Mouse (Mus musculus) cerebellum, postnatal 25 days (tissue): ENCODE results near the gene Gm49403.
"Not testable (repeated sequence)": the region's sequence is repeated elsewhere in the genome, so short reads cannot be mapped to it uniquely, and the experiment has no call there.

Source experiments
- DNase-seq, 2 experiments: peaks; one replicate each; pipeline ENCODE4 v3.0.0; 2021; ENCODE audit warnings: mixed read lengths in 2 of 2

Gene Gm49403

DNA sequence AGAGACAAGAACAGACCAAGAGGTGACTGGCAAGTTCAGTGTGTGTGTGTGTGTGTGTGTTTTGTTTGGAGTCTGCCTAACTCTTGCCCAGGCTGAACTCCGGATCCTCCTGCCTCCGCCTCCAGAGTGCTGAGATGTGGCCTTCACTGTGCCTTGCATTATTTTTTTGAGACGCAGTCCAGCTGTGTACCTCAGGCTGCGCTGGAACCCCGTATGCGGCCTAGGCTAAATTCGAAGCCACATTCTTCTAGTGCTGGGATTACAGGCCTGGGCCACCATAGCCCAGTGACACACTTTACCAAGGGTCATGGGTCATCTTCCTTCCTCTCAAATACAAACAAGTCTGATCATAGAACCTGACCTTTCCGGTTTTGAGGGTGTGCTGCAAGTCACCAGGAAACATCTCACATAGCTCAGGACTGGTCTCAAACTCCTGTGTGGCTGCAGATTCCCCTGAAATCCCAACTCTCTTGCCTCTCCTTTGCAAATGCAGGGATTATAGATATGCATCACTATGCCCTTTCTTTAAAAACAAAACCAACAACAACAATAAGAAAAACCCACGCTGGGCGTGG is 11.4 kb upstream of the Gm49403 start:
- no peak for DNase-seq

DNA sequence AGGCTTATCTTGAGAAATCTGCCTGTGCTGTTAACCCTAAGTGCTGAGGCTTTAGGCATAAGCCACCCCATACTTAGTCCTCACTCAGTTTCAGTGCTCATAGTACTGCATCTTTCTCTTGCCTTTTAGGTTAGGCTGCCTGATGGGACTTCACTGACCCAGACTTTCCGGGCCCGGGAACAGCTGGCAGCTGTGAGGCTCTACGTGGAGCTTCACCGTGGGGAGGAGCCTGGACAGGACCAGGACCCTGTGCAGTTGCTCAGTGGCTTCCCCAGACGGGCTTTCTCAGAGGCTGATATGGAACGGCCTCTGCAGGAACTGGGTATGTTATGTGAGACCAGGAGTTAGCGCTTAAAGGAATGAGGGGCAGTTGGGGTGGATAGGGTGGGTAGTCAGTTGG is 8.7 kb upstream of the Gm49403 start:
- no peak for DNase-seq

DNA sequence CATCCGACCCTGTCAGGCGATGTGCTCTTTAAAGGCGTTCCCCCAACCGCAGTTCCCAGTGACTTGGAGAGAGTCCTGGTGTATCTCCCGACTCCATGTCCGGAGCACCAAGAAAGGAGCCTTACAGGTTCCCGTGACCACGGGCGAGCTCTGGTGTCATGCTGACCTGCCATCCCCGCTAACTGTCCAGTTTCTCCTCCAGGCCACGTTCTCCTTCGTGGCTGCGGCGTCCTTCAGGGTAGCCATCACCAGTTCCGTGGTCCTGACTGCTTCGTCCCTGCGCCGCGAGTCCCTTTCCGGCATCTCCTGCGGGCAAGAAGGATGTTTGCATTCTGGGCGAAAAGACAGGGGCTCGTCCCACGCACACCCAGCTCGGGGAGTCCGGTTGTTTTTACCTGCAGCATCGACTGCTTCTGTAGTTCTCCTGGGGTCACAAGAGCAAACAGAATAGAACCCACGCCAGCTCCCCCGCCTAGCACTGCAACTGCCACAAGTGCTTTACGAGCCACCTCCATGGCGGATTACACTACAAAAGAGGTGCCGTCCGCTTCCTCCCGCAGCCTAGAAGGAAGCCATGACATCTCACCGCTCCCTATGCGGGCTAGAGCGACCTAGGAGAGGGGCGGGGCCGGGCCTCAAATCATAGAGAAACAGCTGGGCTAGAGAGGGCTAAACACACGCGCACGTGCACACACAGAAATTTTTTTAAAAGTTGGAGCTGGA is 3.3 kb upstream of the Gm49403 start, which contains the start of gene Uqcc3:
TSS of gene Uqcc3 (minus strand) at position 613 of the 723 bp plus-strand sequence.
- peak; percentile 89 to 92 for DNase-seq

DNA sequence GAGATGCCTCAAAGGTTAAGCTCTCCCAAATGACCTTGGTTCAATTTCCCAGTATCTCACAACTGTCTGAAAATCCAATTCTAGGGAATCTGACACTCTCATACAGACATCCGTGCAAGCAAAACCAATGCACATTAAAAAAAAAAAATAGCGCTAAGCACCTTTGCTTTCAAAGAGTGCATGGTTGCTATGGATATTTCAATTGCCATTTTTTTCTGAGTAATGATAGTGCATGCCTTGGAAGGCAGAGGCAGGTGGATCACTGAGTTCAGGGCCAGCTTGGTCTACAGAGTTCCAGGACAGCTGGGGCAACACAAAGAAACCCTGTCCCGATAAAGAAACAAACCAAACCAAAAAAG is 2.7 kb upstream of the Gm49403 start:
- DNase-seq: no peak

DNA sequence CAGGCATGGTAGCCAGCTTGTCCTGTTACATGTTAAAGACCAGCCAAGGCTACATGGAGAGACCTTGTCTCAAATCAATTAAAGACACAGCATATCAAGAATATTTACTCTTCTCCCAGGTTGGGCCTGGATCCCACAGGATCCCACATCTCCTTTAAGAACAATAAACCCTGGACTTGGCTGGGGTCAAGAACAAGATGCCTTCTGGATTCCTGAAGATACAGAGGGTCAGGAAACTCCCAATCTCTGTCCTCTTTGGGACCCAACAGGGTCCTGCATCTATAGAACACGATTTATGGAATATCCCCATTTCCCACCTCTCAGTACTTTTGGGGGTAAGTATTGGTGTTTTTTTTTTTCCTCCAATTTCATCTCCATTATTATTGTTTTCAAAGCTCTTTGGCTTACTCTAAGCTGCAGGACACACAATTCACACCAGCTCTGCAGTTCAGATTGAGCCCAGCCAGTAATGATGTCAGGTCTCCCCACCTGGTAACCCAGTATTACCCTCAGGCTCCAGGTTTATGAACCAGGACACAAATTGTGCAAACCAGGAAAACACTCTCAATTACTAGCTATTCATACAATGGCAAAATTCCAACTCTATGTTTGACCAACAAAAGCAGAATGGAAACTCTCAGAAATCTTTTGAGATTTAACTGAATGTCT is 3.3 kb downstream of the Gm49403 start:
- no peak for DNase-seq

DNA sequence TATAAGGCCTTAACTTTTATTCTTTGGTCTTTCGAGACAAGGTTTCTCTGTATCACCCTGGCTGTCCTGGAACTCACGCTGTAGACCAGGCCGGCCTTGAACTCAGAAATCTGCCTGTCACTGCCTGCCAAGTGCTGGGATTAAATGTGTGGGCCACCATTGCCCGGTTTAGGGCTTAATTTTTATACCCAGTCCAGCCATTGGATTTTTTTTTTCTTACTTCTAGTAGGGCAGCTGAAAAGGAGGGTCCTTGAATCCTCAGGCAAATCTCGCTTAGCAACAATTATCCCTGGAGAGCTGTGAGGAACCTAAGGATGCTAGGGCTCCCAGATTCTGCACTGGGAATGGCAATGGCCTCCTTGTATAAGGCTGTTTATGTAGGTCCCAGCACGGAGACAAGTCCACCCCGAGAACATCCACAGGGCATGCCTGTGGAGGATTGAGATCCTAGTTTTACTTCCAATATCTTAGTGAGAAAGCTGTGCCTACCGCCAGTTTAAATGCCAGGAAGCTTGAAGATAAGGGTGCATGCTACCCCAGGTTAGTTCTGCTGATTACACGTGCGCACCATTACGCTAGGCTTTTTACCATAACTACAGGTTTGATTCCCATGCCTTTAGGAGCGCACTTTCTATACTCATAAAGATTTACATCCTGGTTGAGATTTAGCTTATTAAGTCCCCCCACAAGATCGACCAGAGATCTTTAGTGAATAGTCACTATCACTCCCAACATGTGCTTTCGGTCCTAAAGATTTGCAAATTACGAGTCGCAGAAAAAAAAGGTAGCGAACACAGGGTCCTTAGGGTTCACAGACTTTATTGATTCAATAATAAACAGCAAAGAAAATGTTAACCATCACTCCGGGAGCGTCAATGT is 4.1 kb downstream of the Gm49403 start:
- DNase-seq: no peak

DNA sequence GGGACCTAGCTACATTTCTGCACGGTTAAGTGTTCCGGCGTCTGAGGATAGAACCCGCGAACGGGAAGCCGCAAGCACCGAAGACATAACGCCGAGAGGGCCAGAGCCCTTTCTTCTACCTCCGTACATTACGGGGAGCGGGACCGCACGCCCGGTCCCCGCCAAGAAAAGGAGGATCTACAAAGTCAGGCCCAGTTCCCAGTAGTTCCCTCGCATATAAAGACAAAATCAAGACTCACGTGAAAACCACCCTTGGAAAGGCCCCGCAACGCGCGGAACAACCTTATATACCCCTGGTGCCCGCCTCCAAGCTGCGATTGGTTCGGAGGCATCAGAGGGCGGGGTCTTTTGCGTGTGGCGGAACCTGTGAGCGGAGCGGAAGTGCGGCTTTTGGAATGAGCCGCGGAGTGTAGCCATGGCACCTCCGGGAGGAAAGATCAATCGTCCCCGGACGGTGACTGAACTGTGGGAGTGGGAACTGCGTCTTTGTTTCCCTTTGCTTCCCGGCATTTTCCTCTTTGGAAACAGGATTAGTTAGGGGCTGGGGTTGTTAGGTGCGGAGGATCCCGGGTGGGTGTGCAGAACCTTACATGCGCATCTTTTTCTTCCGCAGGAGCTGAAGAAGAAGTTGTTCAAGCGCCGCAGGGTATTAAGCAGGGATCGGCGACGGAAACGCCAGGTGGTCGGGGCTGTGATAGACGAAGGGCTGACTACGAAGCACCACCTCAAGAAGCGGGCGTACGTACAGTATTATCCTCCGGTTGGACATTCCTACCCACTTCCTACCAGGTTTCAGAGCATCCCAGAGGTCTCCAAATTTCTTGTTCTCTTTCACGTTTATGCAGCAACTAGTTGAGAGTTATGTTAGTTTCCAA is 5.0 kb downstream of the Gm49403 start, which contains the start of the genes 1810009A15Rik and Gm49416:
TSS of gene 1810009A15Rik (plus strand) at position 343 of the 875 bp plus-strand sequence.
TSS of gene Gm49416 (plus strand) at position 416 of the 875 bp plus-strand sequence.
- DNase-seq: peak; percentile 93 to 97

DNA sequence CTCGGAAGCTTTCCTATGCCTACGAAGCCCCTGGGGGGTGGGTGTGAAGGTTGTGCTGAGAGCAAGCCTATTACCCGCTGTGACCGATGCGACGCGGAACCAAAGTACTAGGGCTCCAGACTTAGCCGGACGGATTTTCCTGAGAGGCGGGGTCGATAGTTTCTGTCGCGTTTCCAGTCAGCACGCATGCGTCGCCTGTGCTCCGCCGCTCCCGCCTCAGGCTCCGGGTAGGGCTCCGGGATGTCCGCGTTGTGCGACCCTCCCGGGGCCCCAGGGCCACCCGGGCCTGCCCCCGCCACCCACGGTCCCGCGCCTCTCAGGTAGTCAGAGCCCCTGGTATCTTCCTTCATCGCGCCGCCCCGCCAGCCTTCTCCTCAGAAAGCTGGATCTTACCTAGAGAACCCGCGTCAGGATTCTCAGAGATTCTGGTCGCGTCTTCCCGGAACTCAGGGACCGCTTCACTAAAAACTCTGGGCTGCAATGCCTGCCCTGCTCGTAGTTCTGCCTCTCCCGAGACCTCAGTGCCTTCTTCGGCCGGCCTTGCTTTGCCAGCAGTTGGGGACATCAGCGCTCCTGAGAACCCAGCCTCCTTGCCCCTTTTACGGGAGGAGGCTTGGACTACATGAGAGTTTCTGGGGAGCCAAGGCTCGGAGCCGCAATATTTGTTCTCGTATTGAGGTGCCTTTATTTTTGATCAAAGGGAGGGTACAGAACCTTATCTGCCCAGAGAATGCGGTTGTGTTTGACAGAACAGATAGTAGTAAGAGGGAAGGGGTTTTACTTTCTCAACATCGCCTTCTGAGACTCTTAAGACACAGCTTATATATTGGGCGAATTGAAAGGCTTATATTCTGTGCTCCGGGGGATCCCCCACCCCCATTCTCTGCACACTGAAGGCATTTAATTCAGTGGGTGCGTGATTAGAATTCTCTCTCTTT is 9.4 kb downstream of the Gm49403 start, which contains the start of gene Ints5:
TSS of gene Ints5 (plus strand) at position 177 of the 938 bp plus-strand sequence.
- peak; percentile 90 to 91 for DNase-seq

DNA sequence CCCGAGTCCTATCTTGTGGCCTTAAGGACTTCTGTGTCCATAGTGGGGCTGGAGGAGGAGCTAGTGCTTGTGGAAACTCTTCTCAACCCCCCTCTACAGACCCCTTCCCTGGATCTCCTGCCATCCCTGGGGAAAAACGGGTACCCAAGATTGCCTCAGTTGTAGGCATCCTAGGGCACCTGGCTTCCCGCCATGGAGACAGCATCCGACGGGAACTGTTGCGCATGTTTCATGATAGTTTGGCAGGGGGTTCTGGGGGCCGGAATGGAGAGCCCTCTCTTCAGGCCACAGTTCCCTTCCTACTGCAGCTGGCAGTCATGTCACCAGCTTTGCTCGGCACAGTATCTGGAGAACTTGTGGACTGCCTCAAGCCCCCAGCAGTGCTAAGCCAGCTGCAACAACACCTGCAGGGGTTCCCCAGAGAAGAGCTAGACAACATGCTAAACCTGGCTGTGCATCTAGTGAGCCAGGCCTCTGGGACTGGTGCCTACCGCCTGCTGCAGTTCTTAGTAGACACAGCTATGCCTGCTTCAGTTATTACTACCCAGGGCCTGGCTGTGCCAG is 11.7 kb downstream of the Gm49403 start:
- DNase-seq: peak in 1 of 2 experiments; percentile 39

DNA sequence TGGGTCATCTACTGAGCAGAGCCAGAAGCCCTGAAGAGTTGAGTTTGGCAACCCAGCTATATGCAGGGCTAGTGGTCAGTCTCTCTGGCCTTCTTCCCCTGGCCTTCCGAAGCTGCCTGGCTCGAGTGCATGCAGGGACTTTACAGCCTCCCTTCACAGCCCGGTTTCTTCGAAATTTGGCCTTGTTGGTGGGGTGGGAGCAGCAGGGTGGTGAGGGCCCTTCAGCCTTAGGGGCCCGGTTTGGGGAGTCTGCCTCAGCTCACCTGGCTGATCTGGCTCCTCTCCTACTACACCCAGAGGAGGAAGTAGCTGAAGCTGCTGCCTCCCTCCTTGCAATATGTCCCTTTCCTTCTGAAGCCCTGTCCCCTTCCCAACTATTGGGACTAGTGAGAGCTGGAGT is 12.5 kb downstream of the Gm49403 start:
- not testable (repeated sequence) for DNase-seq

DNA sequence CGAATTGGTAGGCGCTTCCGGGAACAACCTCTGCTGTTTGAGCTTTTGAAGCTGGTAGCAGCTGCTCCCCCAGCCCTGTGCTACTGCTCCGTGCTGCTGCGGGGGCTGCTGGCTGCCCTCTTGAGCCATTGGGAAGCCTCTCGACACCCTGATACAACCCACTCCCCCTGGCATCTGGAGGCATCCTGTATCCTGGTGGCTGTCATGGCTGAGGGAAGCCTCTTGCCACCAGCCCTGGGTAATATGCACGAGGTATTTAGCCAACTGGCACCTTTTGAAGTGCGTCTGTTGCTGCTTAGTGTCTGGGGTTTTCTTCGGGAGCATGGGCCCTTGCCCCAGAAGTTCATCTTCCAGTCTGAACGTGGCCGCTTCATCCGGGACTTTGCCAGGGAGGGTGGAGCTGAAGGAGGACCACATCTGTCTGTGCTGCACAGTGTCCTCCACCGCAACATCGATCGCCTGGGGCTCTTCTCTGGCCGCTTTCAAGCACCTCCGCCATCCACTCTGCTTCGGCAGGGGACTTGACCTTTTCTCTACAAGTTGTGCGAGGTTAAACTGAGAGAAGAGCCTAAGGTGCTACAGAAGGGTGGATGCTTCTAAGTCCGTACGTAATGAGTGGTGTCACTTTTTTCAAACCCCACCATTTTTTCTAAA is 13.6 kb downstream of the Gm49403 start:
- DNase-seq: peak; percentile 50 to 58

DNA sequence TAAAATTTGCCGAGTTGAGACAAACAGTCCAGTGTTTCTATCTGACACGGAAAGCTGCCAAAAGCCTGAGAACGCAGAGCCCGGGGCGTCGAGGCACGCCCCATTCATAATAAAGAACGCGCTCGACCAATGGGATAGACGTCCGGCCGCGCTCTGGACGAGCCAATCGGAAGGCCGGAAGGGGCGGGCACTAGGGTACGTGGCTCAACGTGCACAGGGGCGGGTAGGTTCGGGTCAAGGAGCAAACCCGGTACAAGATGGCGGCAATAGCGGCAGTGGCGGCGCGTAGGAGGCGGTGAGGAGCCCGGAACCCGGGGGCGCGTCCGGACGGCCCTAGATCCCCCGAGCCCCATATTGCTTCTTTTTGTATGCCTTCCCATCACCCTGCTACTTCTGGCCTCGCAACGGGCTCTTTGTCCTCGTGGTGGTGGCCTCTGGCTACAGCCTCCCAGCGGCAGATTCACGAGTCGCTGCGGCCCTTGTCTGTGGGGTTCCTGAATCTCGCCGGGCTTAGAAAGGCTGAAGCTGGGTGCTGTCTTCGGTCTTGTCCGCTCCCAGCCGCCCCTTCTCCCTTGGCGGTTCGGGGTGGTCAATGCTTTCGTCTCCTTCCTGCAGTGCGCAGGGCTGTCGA is 14.2 kb downstream of the Gm49403 start, which contains the start of gene Ganab:
TSS of gene Ganab (plus strand) at position 207 of the 631 bp plus-strand sequence.
- DNase-seq: peak; percentile 94 to 97

DNA sequence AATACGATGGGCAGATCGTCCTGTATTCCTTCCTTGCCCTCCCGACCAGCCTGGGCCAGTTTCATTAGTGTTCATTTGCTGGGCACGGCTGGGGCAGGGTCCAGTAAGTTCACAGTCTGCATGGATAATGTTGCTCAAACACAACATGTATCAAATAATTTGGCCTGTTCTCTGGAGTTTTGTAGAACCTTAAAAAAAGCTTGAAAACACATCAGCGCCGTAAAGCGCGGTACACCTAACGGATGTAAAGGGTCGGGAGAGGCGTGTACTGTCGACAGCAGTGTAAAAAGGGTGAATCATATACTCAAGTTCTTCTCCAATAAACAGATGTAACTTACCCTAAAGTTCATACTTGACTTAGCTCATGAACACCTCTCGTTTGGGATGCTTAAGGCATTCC is 14.8 kb downstream of the Gm49403 start:
- DNase-seq: no peak

DNA sequence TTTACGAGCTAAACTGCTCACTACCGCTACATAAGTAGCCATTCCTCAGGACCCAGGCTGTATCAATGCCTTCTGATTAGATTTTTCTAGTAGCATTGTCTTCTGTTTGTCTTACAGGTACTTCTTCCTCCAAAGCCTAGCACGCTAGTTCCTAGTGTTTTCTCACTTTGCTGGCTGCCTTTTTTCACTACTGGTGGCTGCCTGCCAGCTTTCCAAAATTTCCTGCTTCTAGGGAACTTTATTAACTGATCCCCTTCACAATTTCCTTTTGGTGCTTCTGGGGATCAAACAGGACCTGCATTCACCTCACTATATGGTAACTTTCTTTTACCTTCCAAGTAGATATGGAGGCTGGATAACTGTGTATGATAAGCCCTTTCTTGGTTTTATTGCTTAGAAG is 15.3 kb downstream of the Gm49403 start:
- DNase-seq: no peak

DNA sequence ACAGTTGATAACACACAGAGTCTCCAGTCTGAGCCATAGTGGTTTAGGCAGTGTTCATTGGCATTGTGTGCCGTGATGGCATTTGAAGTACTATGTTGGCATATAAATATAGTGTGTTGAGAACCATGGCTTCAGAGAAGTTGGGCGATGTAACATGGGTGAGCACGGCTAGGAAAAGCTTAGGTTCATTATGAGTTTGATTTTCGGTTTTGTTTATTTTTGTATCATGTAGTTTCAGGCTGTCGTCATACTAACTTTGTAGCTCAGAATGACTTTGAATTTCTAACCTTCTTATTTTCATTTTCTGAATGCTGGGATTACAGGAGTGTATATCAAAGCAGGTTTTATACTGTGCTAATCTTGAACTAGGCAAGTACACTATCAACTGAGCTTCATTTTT is 19.7 kb downstream of the Gm49403 start:
- DNase-seq: no peak

DNA sequence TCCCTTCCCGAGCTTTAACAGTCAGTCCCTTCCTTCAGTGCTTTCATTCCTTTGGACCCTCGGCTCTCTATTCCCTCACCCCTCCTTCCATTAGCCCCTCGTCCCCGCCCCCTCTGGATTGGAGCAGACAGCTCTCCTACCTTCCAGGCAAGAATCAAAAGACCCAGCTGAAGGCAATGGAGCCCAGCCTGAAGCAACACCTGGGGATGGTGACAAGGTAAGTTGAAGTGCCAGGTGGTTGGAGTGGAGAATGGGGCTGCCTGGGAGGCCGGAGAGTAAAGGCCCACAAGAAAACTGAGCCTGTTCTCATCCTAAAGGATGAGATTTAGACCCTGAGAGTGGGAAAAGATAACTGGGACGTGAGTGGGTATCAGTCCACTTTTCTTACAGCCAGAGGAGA is 24.8 kb downstream of the Gm49403 start:
- no peak for DNase-seq

DNA sequence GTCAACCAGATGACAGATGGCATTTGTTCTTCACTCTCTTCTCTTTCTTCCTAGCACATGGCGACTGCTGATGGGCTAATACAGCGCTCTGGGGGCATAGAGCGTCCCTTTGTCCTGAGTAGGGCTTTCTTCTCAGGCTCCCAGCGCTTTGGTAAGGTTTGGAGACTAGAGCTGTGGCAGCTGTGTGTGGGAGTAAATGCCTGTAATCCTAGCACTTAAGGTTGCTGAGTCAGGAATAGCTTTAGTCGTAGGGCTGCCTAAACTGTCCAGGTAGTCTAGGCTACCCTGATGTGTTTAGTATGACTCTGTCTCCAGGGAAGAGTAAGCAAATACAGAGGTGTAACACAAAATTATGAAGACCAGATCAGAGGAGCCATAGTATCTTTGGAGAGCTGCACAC is 28.1 kb downstream of the Gm49403 start:
- no peak for DNase-seq

DNA sequence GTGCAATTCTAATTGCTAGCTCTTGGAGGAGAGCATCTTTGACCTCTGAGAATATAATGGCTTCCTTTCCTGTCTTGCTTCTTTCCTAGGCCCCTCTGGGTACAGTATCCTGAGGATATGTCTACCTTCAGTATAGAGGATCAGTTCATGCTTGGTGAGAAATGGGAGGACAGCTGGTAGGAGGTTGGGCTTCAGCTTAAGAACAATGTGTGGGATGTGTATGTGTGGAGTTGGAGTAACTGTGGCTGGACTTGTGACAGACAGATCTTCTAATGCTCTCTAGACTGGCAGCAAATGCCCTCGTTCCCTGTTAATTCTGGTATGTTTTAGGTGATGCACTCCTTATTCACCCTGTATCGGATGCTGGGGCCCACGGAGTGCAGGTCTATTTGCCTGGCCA is 30.5 kb downstream of the Gm49403 start:
- no peak for DNase-seq

DNA sequence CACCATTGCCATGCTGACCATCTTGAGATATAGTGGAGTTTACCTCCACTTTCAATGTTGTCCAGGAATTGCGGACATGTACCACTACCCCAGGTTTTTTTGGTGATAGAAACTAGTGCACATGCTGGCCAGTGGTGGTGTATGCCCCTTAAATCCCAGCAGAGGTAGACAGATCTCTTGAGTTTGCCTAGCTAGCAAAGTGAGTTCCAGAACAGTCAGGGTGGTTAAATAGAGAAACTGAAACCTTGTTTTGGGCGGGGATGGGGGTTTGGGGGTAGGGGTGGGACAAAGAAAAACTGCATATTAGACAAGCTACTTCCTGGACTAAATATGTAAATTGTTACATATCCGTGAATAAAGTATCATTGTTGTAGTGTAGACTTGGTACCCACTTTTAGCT is 35.3 kb downstream of the Gm49403 start:
- no peak for DNase-seq
